Mouse (Mus musculus): ENCODE measurements around the gene Slc6a17.

The Slc6a17 gene

DNA sequence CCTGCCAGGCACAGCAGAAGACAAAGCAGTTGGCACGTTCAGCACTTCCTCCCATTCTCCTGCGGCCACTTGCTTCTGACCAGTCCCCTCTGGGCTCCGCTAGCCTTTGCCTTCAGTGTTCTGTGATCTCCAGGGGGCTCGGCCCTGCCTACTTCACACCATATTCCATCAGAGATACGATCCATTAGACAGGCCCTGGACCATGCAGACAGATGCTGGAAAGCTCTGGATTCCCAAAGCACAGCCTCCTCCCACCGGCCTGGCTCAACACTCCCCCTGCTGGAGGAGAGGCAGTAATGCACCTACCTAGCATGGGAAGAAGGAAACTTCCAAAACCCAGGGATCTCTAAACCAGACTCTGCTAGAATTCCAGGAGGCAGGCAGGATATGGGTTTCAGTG is 45.6 kb downstream of the Slc6a17 start:
- intact Hi-C loops (cut with DNase I): loop anchor here (5.0 kb wide), 1 partner anchor 370 kb away; the partner anchor contains the start of gene Kcna2

DNA sequence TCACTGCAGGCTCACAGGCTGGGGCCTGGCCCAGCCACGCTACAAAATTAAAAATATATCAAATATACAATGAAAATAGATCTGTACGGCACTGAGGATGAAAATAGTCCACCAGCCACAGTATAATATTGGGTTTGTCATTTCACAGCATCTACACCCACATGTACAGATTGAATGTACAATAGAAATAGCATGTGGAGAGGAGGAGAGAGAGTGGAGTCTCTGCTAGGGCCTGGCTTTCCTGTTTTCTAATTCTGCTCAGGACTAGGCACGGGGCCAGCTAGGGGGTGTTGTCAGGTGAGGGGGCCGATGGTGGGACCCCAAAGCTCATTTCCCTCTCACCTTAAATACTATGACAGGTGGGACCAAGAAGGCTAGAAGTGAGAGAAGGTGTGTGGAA is 48.8 kb downstream of the Slc6a17 start:
- intact Hi-C loops (cut with DNase I): loop anchor here (5.0 kb wide), 1 partner anchor 237 kb away; the partner anchor contains the start of gene A630076J17Rik

DNA sequence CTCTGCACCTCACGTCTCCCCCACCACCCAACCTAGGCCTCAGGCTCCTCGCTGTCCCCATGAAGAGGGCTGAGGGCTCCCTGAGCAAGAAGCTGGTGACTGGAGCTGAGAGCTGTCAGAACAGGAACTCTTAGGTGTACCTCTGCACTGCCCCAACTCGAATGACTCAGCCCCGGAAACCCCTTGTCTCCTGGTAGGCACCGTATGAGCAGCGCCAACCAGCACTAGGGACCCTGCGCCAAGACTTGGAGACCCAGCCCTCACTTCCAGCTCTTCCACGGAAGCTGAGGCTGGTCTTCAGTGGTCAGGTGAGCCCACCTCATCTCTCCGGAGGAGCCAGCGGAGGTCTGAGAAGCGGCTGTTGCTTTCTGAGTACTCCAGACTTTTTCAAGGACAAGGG is 49.7 kb downstream of the Slc6a17 start:
- intact Hi-C loops (cut with DNase I): loop anchor here (5.0 kb wide), 1 partner anchor 236 kb away; the partner anchor contains the start of gene A630076J17Rik

- intact Hi-C loops (cut with DNase I): loop anchor here (1.0 to 5.0 kb wide), 2 partner anchors 108 to 234 kb away; partner anchors contain the start of gene A630076J17Rik
Measured at GRCm38 (mm10) chr3:107466577-107466976, 51.2 kb downstream of the Slc6a17 start.

DNA sequence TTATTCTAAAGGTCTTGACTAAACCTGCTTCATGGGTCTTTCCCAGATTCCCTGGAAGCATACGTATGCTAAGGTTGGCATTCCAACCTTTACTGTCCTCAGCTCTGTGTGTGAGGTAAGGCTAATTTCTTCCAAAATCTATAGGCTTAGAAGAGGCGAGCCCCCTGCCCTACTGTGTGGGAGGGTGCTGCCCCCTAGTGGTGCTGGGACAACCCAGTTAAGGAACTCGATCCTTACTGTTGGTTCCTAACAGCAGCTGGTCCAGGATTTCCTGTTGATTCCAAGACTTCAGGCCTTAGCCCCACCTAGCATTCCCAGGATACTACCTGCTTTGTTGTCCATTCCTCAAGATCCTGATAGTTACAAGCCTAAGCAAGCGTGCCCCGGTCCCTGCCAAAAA is 55.7 kb downstream of the Slc6a17 start:
- intact Hi-C loops (cut with DNase I): loop anchor here (2.0 to 5.0 kb wide), 2 partner anchors 185 to 255 kb away; partner anchors contain the start of gene Lamtor5

DNA sequence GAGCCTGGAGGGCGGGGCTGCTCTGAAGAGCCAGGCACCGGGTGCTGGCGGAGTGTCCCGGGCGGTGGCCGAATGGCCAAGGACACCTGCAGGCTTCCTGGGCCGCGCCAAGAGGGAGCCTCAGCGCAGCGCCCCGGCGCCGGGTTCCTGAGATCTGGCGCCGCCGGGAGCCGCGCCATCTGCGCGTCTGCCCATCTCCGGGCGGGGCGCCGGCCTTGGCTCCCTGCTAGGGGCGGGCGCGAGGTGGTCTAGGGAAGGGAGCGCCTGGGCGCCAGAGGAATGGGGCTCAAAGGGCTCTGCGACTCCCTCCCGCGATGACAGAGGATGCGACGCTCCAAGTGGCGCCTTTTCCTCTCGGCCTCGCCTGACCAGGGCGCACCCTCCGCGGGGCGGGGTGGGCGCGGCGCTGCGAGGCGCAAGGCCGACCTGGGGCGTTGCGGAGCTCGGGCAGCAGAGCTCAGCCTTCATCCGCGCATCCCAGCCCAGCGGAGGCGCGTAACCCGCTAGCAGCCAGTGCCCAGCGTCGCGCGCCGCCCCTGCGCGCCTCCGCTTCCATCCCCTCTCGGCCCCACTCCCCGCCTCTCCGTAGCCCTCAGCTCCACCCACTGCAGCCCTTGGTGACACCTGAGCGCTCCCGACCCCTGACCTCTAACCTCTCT is 57.9 kb downstream of the Slc6a17 start:
- intact Hi-C loops (cut with DNase I): loop anchor here (5.0 kb wide), 1 partner anchor 183 kb away; the partner anchor contains the start of gene Lamtor5

- intact Hi-C loops (cut with DNase I): no loop called here
Measured at GRCm38 (mm10) chr3:107459196-107459772, 58.5 kb downstream of the Slc6a17 start, which contains the start of gene Kcnc4. Gene Kcnc4, minus strand, starts transcription at chr3:107459552.

DNA sequence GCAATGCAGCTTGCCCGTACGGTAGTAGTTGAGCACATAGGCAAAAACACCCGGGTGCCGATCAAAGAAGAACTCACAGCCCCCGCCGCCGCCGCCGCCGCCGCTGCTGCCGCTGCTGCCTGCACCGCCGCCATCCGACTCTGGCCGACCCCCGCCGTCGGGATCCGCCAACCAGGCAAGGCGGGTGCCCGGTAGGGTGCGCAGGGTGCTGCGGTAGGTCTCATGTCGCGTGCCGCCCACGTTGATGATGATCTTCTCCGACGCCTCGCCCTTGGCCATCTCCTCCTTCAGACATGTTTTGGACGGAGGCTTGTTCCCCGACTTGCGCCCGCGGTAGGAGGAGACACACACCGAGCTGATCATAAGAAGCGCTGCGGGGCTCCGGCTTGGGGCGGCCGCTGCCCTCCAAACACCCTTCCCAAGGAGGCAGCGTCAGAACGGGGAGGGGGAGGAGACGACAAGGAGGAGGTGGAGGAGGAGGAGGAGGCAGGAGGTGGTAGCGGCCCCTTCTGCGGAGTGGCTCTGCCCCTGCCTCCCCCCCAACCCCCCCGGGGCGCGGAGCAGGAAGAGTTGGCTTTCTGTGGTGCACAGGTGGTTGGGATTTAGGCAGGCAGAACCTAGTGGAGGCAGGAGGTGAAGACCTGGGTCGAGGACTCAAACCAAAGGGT is 59.2 kb downstream of the Slc6a17 start:
- intact Hi-C loops (cut with DNase I): no loop called here

DNA sequence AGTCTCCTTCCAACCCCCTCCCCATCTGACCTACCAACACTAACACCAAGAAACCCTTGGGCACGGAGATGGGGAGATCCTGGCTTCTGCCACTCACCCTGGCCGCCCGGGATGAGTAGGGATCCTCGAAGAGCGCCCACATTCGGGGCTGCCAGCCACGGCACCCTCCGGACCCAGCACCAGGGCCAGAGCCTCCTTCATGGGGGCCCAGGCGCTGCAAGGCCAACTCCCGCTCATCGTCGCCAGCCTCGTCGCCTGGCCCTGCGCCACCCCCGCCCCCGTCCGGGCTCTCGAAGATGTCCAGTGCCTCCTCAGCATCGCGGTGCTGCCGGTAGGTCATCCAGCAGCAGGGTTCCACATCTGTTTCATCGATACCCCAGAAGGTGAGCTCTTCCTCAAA is 59.7 kb downstream of the Slc6a17 start:
- intact Hi-C loops (cut with DNase I): no loop called here

DNA sequence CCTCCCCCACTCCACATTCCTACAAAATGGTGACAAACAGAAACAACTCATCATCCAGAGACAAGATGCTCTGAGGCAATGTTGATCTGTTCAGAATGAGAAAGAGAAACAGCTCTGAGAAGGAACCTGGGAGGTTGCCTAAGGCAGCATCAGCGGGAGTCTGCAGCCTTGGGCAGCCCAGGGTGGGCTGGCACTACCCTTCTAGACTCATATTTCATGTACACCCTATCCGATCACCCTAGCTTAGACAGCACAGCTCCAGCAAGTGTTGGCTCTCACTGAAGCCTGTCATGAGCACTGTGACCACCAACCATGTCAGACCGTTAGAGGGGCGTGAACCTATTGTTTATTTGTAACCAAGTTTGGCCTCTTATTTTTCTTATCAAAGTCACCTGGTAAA is 63.5 kb downstream of the Slc6a17 start:
- intact Hi-C loops (cut with DNase I): no loop called here

GRCm38 (mm10) chr3:107446822-107447221 is 71.0 kb downstream of the Slc6a17 start:
- intact Hi-C loops (cut with DNase I): no loop called here

- intact Hi-C loops (cut with DNase I): no loop called here
Measured at GRCm38 (mm10) chr3:107443866-107444265, 74.0 kb downstream of the Slc6a17 start.

DNA sequence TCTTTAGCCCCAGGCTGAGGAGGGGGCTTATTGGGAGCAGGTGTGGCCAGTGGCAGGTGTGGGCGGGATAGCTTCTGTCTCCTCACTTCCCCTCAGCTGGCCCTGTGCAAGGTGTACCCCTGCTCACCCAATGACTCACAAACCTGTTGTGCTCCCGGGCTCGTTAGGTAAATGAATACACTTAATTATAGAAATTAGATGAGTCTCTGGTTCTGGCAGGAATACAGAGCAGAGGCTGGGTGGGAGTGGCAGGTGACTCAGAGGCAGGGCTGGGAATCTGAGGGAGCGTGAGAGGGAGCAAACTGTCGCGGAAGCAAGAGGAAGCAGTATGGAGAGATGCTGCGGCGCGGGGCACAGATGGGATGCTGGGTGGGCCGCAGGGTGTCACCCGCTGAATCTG is 75.6 kb downstream of the Slc6a17 start:
- intact Hi-C loops (cut with DNase I): no loop called here

- intact Hi-C loops (cut with DNase I): no loop called here
Measured at GRCm38 (mm10) chr3:107441306-107441705, 76.5 kb downstream of the Slc6a17 start.

GRCm38 (mm10) chr3:107439280-107439679 is 78.5 kb downstream of the Slc6a17 start:
- intact Hi-C loops (cut with DNase I): no loop called here

- intact Hi-C loops (cut with DNase I): no loop called here
Measured at GRCm38 (mm10) chr3:107437666-107438065, 80.2 kb downstream of the Slc6a17 start.

DNA sequence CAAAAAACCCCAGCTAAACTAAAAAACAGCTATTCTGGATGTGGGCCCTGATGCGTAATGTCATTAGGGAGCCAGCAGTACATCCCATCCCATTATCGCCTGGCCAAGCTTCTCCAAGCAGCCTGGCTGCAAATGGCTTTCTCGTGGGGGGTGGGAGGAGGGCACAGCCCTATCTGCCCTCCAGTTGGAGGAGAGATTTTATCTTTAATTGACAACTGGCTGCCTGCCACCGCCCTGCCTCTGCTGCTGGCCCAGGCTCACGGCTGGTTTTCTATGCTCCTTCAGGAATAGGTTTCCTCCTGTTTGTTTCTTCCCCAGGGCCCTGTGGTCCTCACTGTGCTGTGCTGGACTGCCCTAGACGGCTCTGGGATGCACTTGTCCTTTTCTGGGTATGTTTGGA is 81.4 kb downstream of the Slc6a17 start:
- intact Hi-C loops (cut with DNase I): no loop called here

DNA sequence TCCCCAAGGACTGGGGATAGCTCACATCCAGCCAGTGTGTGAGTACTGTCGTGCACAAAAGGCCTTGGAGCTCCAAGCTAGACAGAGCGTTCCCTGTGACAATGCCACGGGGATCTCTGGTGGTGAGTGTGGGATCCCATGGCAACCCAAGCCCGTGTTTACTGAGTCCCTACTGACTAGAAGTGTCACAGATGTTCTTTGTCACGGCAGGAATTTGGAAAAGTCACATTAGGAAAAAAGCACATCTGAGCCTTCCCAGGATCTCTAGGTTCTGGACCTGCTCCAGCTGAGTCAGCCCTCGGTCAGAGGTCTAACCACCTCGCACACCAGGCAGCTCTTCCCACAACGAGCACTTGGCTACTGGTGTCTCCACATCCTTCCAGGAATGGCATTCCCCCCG is 84.2 kb downstream of the Slc6a17 start:
- intact Hi-C loops (cut with DNase I): no loop called here

DNA sequence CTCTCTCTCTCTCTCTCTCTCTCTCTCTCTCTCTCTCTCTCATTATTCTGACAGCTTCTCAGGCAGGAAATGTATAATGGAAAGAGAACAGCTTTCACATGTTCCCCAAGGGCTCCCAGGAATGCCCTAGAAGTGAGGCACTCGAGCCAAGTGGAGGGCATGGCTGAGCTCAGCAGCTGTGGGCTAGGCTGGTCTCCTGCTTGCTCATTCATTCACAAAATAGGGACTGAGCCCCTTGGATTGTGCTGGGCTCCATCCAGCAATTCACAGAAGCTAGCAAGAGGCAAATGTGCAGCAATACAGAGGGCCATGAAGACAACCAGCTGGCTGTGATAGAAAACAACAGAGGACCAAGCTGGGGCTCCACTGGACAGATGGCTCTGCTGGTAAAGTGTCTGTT is 86.5 kb downstream of the Slc6a17 start:
- intact Hi-C loops (cut with DNase I): no loop called here

GRCm38 (mm10) chr3:107424258-107425041 is 93.4 kb downstream of the Slc6a17 start:
- intact Hi-C loops (cut with DNase I): no loop called here

GRCm38 (mm10) chr3:107420156-107420555 is 97.7 kb downstream of the Slc6a17 start:
- intact Hi-C loops (cut with DNase I): no loop called here

Data from adrenal gland (tissue).